Mouse (Mus musculus) liver, embryonic 14.5 days (tissue): Measurements from ENCODE around the gene Ppp2r3a. TPM values are rescaled to one million over a fixed set of nuclear protein-coding genes. Genes with fewer than 3 reads are reported as not detected.

Source experiments
- ATAC-seq: fragments of 200-750 bp; cut with Nextera tagmentation; 2 replicates; pipeline ENCODE4 v1.8.0; 2017; ENCODE audit warnings: moderate number of reproducible peaks, mild to moderate bottlenecking, moderate library complexity; ENCODE audit not compliant: insufficient read depth
- DNase-seq, 3 experiments: peaks; one replicate each; pipeline ENCODE4 v3.0.0-alpha.2; 2012 to 2013; ENCODE audit warnings: low read depth in 3 of 3, low spot score in 3 of 3
- H3K27ac ChIP-seq: fragments of 300-500 bp; sonication (generic); 2 replicates; pipeline ENCODE4 v1.5.1; 2014; ENCODE audit warnings: moderate library complexity, mild to moderate bottlenecking, control low read depth, inconsistent platforms
- H3K27me3 ChIP-seq: fragments of 300-500 bp; sonication (generic); 2 replicates; pipeline ENCODE4 v1.6.1; 2014; ENCODE audit warnings: mild to moderate bottlenecking, low read length, moderate library complexity; ENCODE audit not compliant: control insufficient read depth, insufficient read depth
- H3K36me3 ChIP-seq: fragments of 300-500 bp; sonication (generic); replicated peaks from 2 replicates; pipeline ENCODE4 v1.6.1; 2014; ENCODE audit warnings: low read depth; ENCODE audit not compliant: control insufficient read depth, insufficient read depth
- H3K4me1 ChIP-seq, 2 experiments: fragments of 200-500 bp in 1 of 2; fragments of 300-500 bp in 1 of 2; sonication (generic) in 1 of 2; replicated peaks; 2 replicates each; pipeline ENCODE4 v1.6.1; 2012 to 2014; ENCODE audit warnings: antibody characterized with exemption in 1 of 2, inconsistent platforms in 1 of 2, low read length in 1 of 2; ENCODE audit not compliant: control insufficient read depth in 2 of 2, insufficient read depth in 2 of 2
- H3K4me2 ChIP-seq: fragments of 300-500 bp; sonication (generic); 2 replicates; pipeline ENCODE4 v1.6.1; 2014; ENCODE audit warnings: low read depth, mild to moderate bottlenecking, control low read depth, moderate library complexity
- H3K4me3 ChIP-seq, 2 experiments: fragments of 200-500 bp in 1 of 2; fragments of 300-500 bp in 1 of 2; sonication (generic) in 1 of 2; 2 replicates each; pipeline ENCODE4 v1.5.1; 2012 to 2014; ENCODE audit warnings: low read depth in 2 of 2, low read length in 2 of 2, mild to moderate bottlenecking in 2 of 2, control low read depth in 1 of 2, inconsistent platforms in 1 of 2, moderate library complexity in 1 of 2; ENCODE audit not compliant: insufficient read depth in 1 of 2
- H3K9ac ChIP-seq: fragments of 300-500 bp; sonication (generic); replicated peaks from 2 replicates; pipeline ENCODE4 v1.6.1; 2014; ENCODE audit warnings: mild to moderate bottlenecking, control low read depth, moderate library complexity
- H3K9me3 ChIP-seq: fragments of 300-500 bp; sonication (generic); 2 replicates; pipeline ENCODE4 v1.6.1; 2016; ENCODE audit warnings: low read length, mixed read lengths; ENCODE audit not compliant: control insufficient read depth
- CTCF ChIP-seq: IDR thresholded peaks from 2 replicates; pipeline ENCODE4 v1.5.1; 2016; ENCODE audit warnings: antibody characterized with exemption, low read depth, control low read depth
- EP300 ChIP-seq: IDR thresholded peaks from 2 replicates; pipeline ENCODE4 v1.6.1; 2016; ENCODE audit warnings: antibody characterized with exemption, low read depth
- WGBS: fragments of 180-500 bp; shearing (Covaris S2); extraction: QIAGEN DNeasy Blood & Tissue Kit; methylation state at CpG from one replicate; pipeline ENCODE4 v1.1.7; 2014; ENCODE audit not compliant: insufficient replicate concordance; 5-methylcytosine and 5-hydroxymethylcytosine counted together
- polyA plus RNA-seq, 2 experiments: library from polyadenylated mRNA; depleted of rRNA in 1 of 2; stranded (reverse) in 1 of 2; unstranded in 1 of 2; fragments of >200 nt; fragmentation: Nextera tagmentation in 1 of 2; extraction: Ambion mirVana in 1 of 2; gene quantifications; 2 replicates each; pipeline versions ENCODE4 v1.2.1 to v1.2.3; 2012 to 2014

Ppp2r3a gene
- polyA plus RNA-seq, 2 experiments: 2.1 TPM

GRCm38 (mm10) chr9:101266043-101266442 lies 14.4 kb upstream of the Ppp2r3a start:
- ATAC-seq: no peak

GRCm38 (mm10) chr9:101265546-101265945 lies 14.0 kb upstream of the Ppp2r3a start:
- TF ChIP-seq CTCF: no peak
- no peak for TF ChIP-seq EP300
- no peaks in the 10 kb centered on the region for H3K27me3 ChIP-seq
- WGBS: 59% methylated on average over 6 of the region's 6 CpGs
- no peak overlapping the region for H3K4me3 ChIP-seq
- H3K9ac ChIP-seq: no peak overlapping the region
- H3K27ac ChIP-seq: no peak overlapping the region
- DNase-seq (no peak), ATAC-seq (no peak)
- no peak overlapping the region for H3K4me2 ChIP-seq
- H3K9me3 ChIP-seq: no peaks in the 10 kb centered on the region
- H3K4me1 ChIP-seq: no peaks in the 10 kb centered on the region
- no peaks in the 10 kb centered on the region for H3K36me3 ChIP-seq

More at GRCm38 (mm10) chr9:101266043-101266442, 14.4 kb upstream of the Ppp2r3a start:
- H3K9ac ChIP-seq: no peak overlapping the region
- no peak overlapping the region for H3K27ac ChIP-seq
- H3K36me3 ChIP-seq: no peaks in the 10 kb centered on the region
- no peak overlapping the region for H3K4me2 ChIP-seq
- WGBS: 62% methylated on average over 8 of the region's 8 CpGs
- TF ChIP-seq CTCF: no peak
- TF ChIP-seq EP300: no peak
- no peaks in the 10 kb centered on the region for H3K9me3 ChIP-seq
- H3K4me1 ChIP-seq: no peaks in the 10 kb centered on the region
- no peak overlapping the region for H3K4me3 ChIP-seq
- DNase-seq: no peak
- no peaks in the 10 kb centered on the region for H3K27me3 ChIP-seq

- DNase-seq: no peak
- H3K27ac ChIP-seq: no peak overlapping the region
- WGBS: 57% methylated on average over 3 of the region's 3 CpGs
- H3K4me1 ChIP-seq: no peaks in the 10 kb centered on the region
- no peak overlapping the region for H3K4me2 ChIP-seq
- no peaks in the 10 kb centered on the region for H3K36me3 ChIP-seq
- no peak for ATAC-seq
- no peaks in the 10 kb centered on the region for H3K9me3 ChIP-seq
- H3K4me3 ChIP-seq: no peak overlapping the region
- no peak overlapping the region for H3K9ac ChIP-seq
- TF ChIP-seq CTCF (no peak), EP300 (no peak)
- H3K27me3 ChIP-seq: no peaks in the 10 kb centered on the region
Measured at GRCm38 (mm10) chr9:101262815-101263214, 11.2 kb upstream of the Ppp2r3a start.

- WGBS: 49% methylated on average over 11 of the region's 11 CpGs
- no peak for ATAC-seq
- no peak for DNase-seq
- Histone ChIP-seq H3K9ac (no peak overlapping the region), H3K27ac (no peak overlapping the region), H3K27me3 (no peaks in the 10 kb centered on the region), H3K9me3 (no peaks in the 10 kb centered on the region), H3K4me2 (no peak overlapping the region), H3K36me3 (no peaks in the 10 kb centered on the region), H3K4me1 (no peaks in the 10 kb centered on the region), H3K4me3 (no peak overlapping the region)
- TF ChIP-seq EP300 (no peak), CTCF (no peak)
Measured at GRCm38 (mm10) chr9:101261989-101262571, 10.5 kb upstream of the Ppp2r3a start.

- WGBS: 58% methylated on average over 4 of the region's 4 CpGs
- Histone ChIP-seq H3K4me2 (no peak overlapping the region), H3K4me3 (no peak overlapping the region), H3K9ac (no peak overlapping the region), H3K36me3 (no peaks in the 10 kb centered on the region), H3K9me3 (no peaks in the 10 kb centered on the region), H3K27me3 (no peaks in the 10 kb centered on the region), H3K4me1 (no peaks in the 10 kb centered on the region), H3K27ac (no peak overlapping the region)
- DNase-seq (no peak), ATAC-seq (no peak)
- no peak for TF ChIP-seq EP300
- no peak for TF ChIP-seq CTCF
Measured at GRCm38 (mm10) chr9:101261443-101261842, 9.8 kb upstream of the Ppp2r3a start.
